Mouse (Mus musculus): ENCODE data around the gene Cdc7. TPM values are rescaled to one million over a fixed set of nuclear protein-coding genes. Genes with fewer than 3 reads are reported as not detected.

Cdc7 gene
- total RNA-seq, 2 experiments from 2014 or later, result 19.6 to 22.7 TPM

- ATAC-seq (ENCODE audit: poor library complexity, severe bottlenecking), result no peak
These were observed 56.2 kb downstream of the Cdc7 start for GRCm38 (mm10) chr5:107020366-107020765.

GRCm38 (mm10) chr5:107021291-107022063 lies 57.4 kb downstream of the Cdc7 start:
- ATAC-seq (ENCODE audit: poor library complexity, severe bottlenecking), result no peak

DNA sequence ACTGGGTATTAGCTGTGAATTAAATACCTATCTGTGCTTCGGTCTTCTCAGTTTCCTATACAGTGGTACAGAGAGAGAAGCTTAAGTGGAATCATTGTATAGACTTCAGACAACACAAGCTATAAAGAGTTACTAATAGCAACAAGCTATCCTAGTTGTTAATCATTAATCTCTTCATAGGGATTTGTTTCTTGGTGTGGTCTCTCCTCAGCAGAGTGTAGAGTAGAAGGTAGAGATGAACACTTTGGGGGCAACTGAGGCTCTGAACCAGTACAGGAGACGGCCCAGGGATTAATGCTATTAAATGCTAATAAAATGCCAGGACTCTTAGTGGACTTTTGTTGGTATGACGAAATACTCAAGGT lies 57.9 kb downstream of the Cdc7 start:
- ATAC-seq (ENCODE audit: poor library complexity, severe bottlenecking), result no peak

- no peak for ATAC-seq (ENCODE audit: poor library complexity, severe bottlenecking)
These were observed 59.8 kb downstream of the Cdc7 start for GRCm38 (mm10) chr5:107023951-107024350.

- no peak for ATAC-seq (ENCODE audit: poor library complexity, severe bottlenecking)
These were observed 61.2 kb downstream of the Cdc7 start for GRCm38 (mm10) chr5:107025371-107025770.

DNA sequence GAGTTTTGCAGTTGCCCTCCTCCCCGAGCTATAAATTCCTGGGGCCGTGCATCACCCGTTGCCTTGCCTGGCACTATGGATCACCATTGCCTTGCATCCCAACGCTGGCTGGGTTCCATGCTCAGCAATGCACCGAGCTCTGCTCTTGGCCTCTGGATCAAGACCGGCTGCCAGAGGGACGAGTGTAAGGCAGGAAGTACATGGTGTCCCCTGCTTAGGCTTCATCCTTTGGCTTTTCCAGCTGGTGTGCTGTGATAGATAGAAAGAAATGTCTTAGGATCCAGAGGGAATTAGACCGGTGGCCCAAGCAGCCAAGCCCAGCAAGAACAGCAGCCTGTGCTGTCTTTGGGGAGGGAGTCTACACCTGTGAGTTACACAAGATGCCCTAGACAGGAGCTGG lies 61.7 kb downstream of the Cdc7 start:
- ATAC-seq (ENCODE audit: poor library complexity, severe bottlenecking), result no peak

DNA sequence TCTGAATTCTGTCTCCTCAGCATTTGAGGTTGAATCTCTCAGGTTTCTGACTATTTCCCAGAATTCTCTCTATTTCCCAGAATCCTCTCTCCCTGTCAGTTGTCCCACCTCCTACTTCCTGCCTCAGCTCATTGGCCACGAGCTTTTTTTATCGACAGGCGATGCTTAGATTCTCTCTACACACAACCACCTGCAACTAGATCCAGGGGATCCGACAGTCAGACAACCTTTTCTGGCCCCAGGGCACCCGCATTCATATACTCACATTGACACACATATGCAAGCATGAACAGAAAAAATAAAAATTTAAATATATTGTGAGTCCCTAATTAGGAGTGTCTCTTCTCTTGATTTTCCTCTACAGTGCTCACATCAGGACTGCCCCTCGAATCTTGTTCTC lies 63.5 kb downstream of the Cdc7 start:
- no peak for ATAC-seq (ENCODE audit: poor library complexity, severe bottlenecking)

DNA sequence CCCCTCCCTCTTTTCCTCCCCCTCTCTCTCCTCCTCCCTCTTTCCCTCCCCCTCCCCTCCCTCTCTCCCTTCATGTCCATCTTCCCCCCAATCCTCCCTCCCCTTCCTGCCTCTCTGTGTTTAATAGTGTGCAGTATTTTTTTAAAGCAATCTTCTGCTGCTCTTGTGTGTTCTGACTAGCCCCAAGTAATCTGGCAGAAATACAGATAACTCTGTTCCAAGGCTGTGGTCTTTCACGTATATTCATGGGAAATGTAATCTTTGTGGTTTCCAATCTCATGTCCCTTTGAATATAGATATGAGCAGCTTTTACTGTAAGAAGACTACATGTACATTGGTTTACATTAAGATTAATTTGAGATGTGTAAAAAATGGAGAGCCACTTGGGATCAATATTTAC lies 64.4 kb downstream of the Cdc7 start:
- ATAC-seq (ENCODE audit: poor library complexity, severe bottlenecking), result no peak

DNA sequence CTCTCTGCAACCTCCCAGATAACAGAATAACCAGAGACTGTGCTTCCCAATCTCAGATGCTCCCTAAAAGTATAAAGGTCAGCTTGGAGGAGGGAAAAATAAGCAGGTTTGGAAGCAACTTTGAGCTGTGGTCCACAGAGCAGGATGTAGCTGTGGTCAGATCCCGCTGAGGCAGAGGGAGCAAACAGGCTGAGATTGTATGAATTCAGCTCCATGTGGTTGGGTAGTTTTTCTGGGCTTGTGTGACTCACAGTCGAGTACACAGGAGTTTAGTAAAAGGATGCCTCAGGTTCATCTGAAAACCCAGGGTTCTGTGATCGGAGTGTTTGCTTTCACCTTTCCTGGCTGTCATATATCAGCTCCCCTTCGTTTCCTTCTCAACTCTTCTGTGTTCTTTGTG lies 65.7 kb downstream of the Cdc7 start:
- no peak for ATAC-seq (ENCODE audit: poor library complexity, severe bottlenecking)

GRCm38 (mm10) chr5:107030821-107031220 lies 66.7 kb downstream of the Cdc7 start:
- ATAC-seq (ENCODE audit: poor library complexity, severe bottlenecking), result no peak

Other genes starting within 250 kb of the Cdc7 start
- gene Hfm1, start 38.0 kb upstream of the Cdc7 start, total RNA-seq (2015), result not detected in 2 replicates
- not detected in 2 replicates for gene Hfm1, start 38.0 kb upstream of the Cdc7 start, total RNA-seq (2017)